Mouse (Mus musculus) intestine, postnatal 0 days (tissue): ENCODE measurements around the gene Fut2. TPM values are rescaled to one million over a fixed set of nuclear protein-coding genes. Genes with fewer than 3 reads are reported as not detected.
A peak's percentile ranks its signal among the peaks of the same experiment; 100 is the strongest.

Source experiments
- ATAC-seq: fragments of 200-750 bp; cut with Nextera tagmentation; 2 replicates; pipeline ENCODE4 v1.8.0; 2017; ENCODE audit warnings: mild to moderate bottlenecking, moderate TSS enrichment, moderate library complexity
- H3K27ac ChIP-seq: fragments of 300-500 bp; sonication (generic); 2 replicates; pipeline ENCODE4 v1.5.1; 2014; ENCODE audit warnings: mild to moderate bottlenecking, low read depth, low read length, moderate library complexity
- H3K27me3 ChIP-seq: fragments of 300-500 bp; sonication (generic); replicated peaks from 2 replicates; pipeline ENCODE4 v1.6.1; 2014; ENCODE audit warnings: low read length, mixed read lengths; ENCODE audit not compliant: control insufficient read depth, insufficient read depth
- H3K36me3 ChIP-seq: fragments of 300-500 bp; sonication (generic); 2 replicates; pipeline ENCODE4 v1.6.1; 2014; ENCODE audit warnings: mild to moderate bottlenecking, moderate library complexity; ENCODE audit not compliant: control insufficient read depth, insufficient read depth
- H3K4me1 ChIP-seq: fragments of 300-500 bp; sonication (generic); replicated peaks from 2 replicates; pipeline ENCODE4 v1.6.1; 2014; ENCODE audit warnings: antibody characterized with exemption, low read length, mixed read lengths; ENCODE audit not compliant: control insufficient read depth, insufficient read depth
- H3K4me2 ChIP-seq: fragments of 300-500 bp; sonication (generic); replicated peaks from 2 replicates; pipeline ENCODE4 v1.6.1; 2014; ENCODE audit warnings: low read depth, mild to moderate bottlenecking, moderate library complexity
- H3K4me3 ChIP-seq: fragments of 300-500 bp; sonication (generic); 2 replicates; pipeline ENCODE4 v1.5.1; 2014; ENCODE audit warnings: low read depth, low read length
- H3K9ac ChIP-seq: fragments of 300-500 bp; sonication (generic); 2 replicates; pipeline ENCODE4 v1.6.1; 2014; ENCODE audit warnings: mild to moderate bottlenecking, low read depth, low read length
- H3K9me3 ChIP-seq: fragments of 300-500 bp; sonication (generic); 2 replicates; pipeline ENCODE4 v1.6.1; 2016; ENCODE audit warnings: mixed run types; ENCODE audit not compliant: control insufficient read depth
- CTCF ChIP-seq: sonication (generic); IDR thresholded peaks from 2 replicates; pipeline ENCODE4 v1.5.1; 2016; ENCODE audit warnings: low read depth, mild to moderate bottlenecking, control low read depth, antibody characterized with exemption, moderate library complexity
- WGBS: fragments of 180-500 bp; shearing (Covaris S2); extraction: QIAGEN DNeasy Blood & Tissue Kit; methylation state at CpG from one replicate; pipeline ENCODE4 v1.1.7; 2014; 5-methylcytosine and 5-hydroxymethylcytosine counted together
- polyA plus RNA-seq: library from polyadenylated mRNA; unstranded; fragments of >200 nt; fragmentation: Nextera tagmentation; extraction: Ambion mirVana; gene quantifications from 2 replicates; pipeline ENCODE4 v1.2.1, GENCODE M21; 2015

Gene Fut2
- polyA plus RNA-seq, 1 experiment from 2014 or later: 3.6 TPM

DNA sequence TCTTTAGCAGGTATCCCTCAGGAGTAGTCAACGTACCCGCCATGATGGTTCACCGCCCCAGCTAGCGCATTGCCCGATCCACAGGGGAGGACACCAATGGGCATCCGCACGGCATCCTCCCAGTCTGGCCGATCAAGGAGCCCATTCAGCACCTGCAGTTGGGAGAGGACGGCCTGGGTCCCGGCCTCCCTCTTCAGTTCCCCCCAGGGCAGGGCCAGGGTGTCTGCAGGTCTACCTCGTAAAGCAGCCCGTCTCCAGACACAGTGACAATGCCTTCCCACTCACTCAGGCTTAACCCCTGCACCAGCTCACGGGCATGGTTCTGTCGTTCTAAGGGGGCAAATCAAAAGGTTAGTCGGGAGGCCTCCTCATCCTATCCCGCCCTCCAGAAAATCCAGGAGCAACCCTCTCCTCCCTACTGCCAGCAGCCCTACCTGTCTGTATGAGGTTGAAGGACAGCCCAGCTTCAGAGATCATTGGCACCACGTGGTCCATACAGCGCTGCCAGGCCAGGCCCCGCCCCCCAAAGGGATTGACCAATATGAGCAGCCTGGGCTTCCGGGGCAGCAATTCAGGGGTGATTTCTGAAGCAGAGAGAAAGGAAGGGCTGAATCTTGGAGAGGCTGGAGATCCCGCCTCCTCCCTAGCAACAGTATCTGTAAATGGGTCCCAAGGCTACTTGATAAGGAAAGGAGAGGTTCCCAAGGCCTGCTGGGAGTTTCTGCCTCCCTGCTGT lies 46.0 kb upstream of the Fut2 start:
- 55% methylated on average over 20 of the region's 21 CpGs for WGBS
- peaks cover 31% of the 10 kb centered on the region; the same call in 1 of the 2 replicates for H3K36me3 ChIP-seq
- H3K4me1 ChIP-seq: peaks cover 41% of the 10 kb centered on the region
- H3K27me3 ChIP-seq: no peaks in the 10 kb centered on the region
- ATAC-seq: peak; percentile 54
- H3K9me3 ChIP-seq: no peaks in the 10 kb centered on the region
- H3K27ac ChIP-seq: peak overlapping the region; percentile 99
- H3K4me2 ChIP-seq: peak overlapping the region; percentile 55
- peak overlapping the region; percentile 21; the same call in 1 of the 2 replicates for H3K4me3 ChIP-seq
- H3K9ac ChIP-seq: peak overlapping the region; percentile 37; the same call in 1 of the 2 replicates
- TF ChIP-seq CTCF: no peak

DNA sequence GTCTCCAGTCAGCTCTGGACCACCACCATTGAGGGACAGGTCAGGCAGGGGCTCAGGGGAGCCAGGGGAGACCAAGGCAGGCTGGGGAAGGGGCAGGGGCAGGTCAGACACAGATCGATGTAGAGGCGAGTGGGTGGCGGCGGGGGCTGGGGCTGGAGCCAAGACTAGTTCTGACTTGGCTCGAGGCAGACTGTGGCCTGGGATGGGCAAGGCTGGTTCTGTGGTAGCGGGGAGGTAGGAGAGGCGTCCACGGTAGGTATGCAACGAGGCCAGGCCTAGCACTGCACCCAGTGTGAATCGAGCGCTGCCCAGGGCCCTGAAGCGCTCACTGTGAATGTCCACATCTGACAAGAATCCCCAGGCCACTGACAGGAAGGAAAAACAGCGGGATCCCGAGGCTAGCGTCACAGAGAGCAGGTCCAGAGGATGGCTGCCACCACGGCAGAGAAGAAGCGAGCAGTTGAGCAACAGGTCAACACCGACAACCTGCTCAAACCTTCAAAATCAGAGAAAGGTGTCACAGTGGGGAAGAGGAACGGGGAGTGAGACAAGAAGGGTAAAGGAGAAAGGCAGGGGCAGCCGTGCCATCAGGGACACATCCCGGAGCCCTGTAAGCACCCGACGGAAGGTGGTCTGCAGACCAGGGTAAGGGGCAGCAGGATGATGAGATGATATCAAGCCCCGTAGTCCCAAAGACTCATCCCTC lies 45.3 kb upstream of the Fut2 start:
- TF ChIP-seq CTCF: no peak
- 85% methylated on average over 24 of the region's 24 CpGs for WGBS
- Histone ChIP-seq H3K9ac (peak overlapping the region; percentile 37; the same call in 1 of the 2 replicates), H3K4me3 (peak overlapping the region; percentile 21; the same call in 1 of the 2 replicates), H3K4me1 (peaks cover 37% of the 10 kb centered on the region), H3K4me2 (peak overlapping the region; percentile 55), H3K36me3 (peaks cover 31% of the 10 kb centered on the region; the same call in 1 of the 2 replicates), H3K9me3 (no peaks in the 10 kb centered on the region), H3K27ac (peak overlapping the region; percentile 71), H3K27me3 (no peaks in the 10 kb centered on the region)
- ATAC-seq: no peak

DNA sequence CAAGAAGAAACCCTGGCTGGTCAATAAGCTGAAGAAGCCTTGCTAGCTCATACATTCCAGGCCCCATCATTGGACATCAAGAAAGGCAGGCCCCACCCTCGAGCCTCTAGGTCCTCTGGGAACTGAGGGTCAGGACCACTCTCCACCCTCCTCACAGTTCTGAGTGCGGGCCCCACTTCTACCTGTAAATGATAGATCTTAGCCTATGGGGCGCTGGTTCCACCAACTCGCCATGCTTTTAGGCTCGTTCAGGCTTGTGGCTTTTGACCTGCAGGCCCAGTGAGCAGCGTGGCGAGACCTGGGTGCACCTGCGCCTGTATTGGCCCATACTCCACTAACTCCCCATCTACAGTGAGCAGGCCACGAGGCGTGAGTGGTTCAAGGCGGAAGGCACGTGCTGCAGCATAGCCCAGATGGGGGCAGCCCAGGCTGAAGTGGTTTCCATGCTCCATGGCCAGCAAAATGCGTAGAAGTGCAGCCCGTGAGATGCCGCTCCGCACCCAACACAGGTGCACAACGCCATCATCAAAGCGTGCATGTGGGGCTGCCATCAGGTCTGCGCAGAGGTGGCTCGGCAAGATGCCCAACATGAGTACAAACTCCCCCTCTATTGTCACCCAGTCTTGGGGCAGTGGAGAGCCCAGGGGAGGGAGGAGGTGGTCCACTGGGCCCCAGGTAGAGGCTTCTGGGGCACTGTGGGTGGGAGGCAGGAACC lies 44.4 kb upstream of the Fut2 start:
- Histone ChIP-seq H3K36me3 (peaks cover 31% of the 10 kb centered on the region; the same call in 1 of the 2 replicates), H3K4me3 (no peak overlapping the region), H3K4me2 (peak overlapping the region; percentile 24; the same call in 1 of the 2 replicates), H3K9ac (no peak overlapping the region), H3K27me3 (no peaks in the 10 kb centered on the region), H3K4me1 (peaks cover 30% of the 10 kb centered on the region), H3K27ac (peak overlapping the region; percentile 98; the same call in 1 of the 2 replicates), H3K9me3 (no peaks in the 10 kb centered on the region)
- ATAC-seq: no peak
- TF ChIP-seq CTCF: no peak
- 88% methylated on average over 20 of the region's 20 CpGs for WGBS

DNA sequence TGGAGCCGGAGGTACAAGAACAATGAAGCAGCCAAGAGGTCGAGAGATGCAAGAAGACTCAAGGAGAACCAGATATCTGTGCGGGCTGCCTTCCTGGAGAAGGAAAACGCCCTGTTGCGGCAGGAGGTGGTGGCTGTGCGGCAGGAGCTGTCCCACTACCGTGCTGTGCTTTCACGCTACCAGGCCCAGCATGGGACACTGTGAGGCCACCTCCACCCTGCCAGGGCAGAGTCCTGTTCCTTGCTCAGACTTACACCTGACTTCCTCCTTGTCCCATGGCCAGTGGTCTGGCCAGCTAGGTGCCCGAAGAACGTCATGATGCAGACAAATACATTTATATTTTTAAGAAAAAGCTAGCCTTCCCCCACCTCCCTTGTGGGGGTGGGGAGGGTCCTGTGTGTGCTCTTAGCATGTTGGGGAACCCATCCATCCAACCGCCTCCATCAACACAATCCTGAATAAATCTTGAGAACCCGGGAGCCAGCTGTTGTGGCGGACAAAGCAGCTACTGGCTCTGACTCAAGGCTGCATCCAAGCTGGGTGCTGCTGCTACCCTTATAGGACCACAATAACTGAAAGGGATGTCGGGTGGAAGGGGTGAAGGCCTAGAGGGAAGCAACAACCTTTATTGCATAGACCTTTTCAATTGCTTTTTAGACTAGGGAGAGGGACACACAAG lies 43.6 kb upstream of the Fut2 start:
- peaks cover 31% of the 10 kb centered on the region for H3K4me1 ChIP-seq
- peaks cover 31% of the 10 kb centered on the region; the same call in 1 of the 2 replicates for H3K36me3 ChIP-seq
- 50% methylated on average over 14 of the region's 14 CpGs for whole genome bisulfite sequencing
- H3K27me3 ChIP-seq: no peaks in the 10 kb centered on the region
- H3K4me2 ChIP-seq: peak overlapping the region; percentile 27
- TF ChIP-seq CTCF: no peak
- H3K9ac ChIP-seq: no peak overlapping the region
- no peak overlapping the region for H3K4me3 ChIP-seq
- H3K27ac ChIP-seq: peak overlapping the region; percentile 98
- ATAC-seq: no peak
- H3K9me3 ChIP-seq: no peaks in the 10 kb centered on the region

DNA sequence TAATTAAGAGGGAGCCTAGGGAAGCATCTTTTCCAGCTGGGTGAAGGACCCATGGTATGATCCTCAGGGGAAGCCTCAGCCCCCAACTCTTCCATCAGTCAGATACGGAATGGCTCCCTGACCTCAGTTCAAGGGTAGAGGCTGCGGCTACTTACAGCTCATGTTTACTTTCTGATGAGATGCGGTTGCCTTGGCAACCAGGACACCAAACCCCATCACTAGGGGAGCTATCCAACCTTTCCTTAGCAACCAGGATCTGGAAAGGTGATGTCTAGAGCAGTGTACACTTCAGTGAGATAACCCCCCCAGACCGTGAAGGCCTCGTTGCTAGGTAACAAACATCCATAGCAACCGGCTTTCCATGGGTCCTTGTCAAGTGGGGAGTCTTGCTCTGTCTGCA lies 42.8 kb upstream of the Fut2 start:
- Histone ChIP-seq H3K27ac (peak overlapping the region; percentile 98), H3K9me3 (no peaks in the 10 kb centered on the region), H3K36me3 (peaks cover 31% of the 10 kb centered on the region; the same call in 1 of the 2 replicates), H3K4me3 (no peak overlapping the region), H3K4me1 (peaks cover 28% of the 10 kb centered on the region), H3K27me3 (no peaks in the 10 kb centered on the region), H3K4me2 (peak overlapping the region; percentile 27), H3K9ac (peak overlapping the region; percentile 84; the same call in 1 of the 2 replicates)
- 30% methylated on average over 6 of the region's 6 CpGs for WGBS
- no peak for TF ChIP-seq CTCF
- ATAC-seq: no peak
